Mouse (Mus musculus): Measurements from ENCODE around the gene Lad1. TPM values are rescaled to one million over a fixed set of nuclear protein-coding genes. Genes with fewer than 3 reads are reported as not detected.

Lad1 gene
- polyA plus RNA-seq, 1 experiment = not detected

- peaks cover 29% of the 10 kb centered on the region for H3K4me1 ChIP-seq (ENCODE audit: control insufficient read depth)
- no peaks in the 10 kb centered on the region for H3K9me3 ChIP-seq (ENCODE audit: control insufficient read depth, low read length)
- no peaks in the 10 kb centered on the region for H3K36me3 ChIP-seq (ENCODE audit: control insufficient read depth)
- peaks cover 3% of the 10 kb centered on the region for H3K27me3 ChIP-seq (ENCODE audit: control insufficient read depth)
- TF ChIP-seq GATA1 (IDR thresholded peaks at IDR 0.05; ENCODE audit: low read length) (no peak), TAL1 (IDR thresholded peaks at IDR 0.05; ENCODE audit: low read length) (no peak)
- H3K4me3 ChIP-seq (replicated peaks) = no peak overlapping the region
Observed at GRCm38 (mm10) chr1:135850722-135851512, 32.5 kb downstream of the Lad1 start.

- no peak for TF ChIP-seq GATA1 (IDR thresholded peaks at IDR 0.05; ENCODE audit: low read length)
- no peak for TF ChIP-seq TAL1 (IDR thresholded peaks at IDR 0.05; ENCODE audit: low read length)
- peaks cover 3% of the 10 kb centered on the region for H3K27me3 ChIP-seq (ENCODE audit: control insufficient read depth)
- H3K9me3 ChIP-seq (ENCODE audit: control insufficient read depth, low read length) = no peaks in the 10 kb centered on the region
- no peaks in the 10 kb centered on the region for H3K36me3 ChIP-seq (ENCODE audit: control insufficient read depth)
- H3K4me3 ChIP-seq (replicated peaks) = no peak overlapping the region
- H3K4me1 ChIP-seq (ENCODE audit: control insufficient read depth) = peaks cover 28% of the 10 kb centered on the region
Observed at GRCm38 (mm10) chr1:135852044-135852756, 33.8 kb downstream of the Lad1 start.

- H3K9me3 ChIP-seq (ENCODE audit: control insufficient read depth, low read length) = no peaks in the 10 kb centered on the region
- no peaks in the 10 kb centered on the region; the same call in 1 of the 2 replicates for H3K27me3 ChIP-seq (ENCODE audit: control insufficient read depth)
- peaks cover 28% of the 10 kb centered on the region for H3K4me1 ChIP-seq (ENCODE audit: control insufficient read depth)
- no peaks in the 10 kb centered on the region for H3K36me3 ChIP-seq (ENCODE audit: control insufficient read depth)
- TF ChIP-seq TAL1 (IDR thresholded peaks at IDR 0.05; ENCODE audit: low read length) (no peak), GATA1 (IDR thresholded peaks at IDR 0.05; ENCODE audit: low read length) (no peak)
- no peak overlapping the region for H3K4me3 ChIP-seq (replicated peaks)
Observed at GRCm38 (mm10) chr1:135853200-135853599, 34.8 kb downstream of the Lad1 start.

GRCm38 (mm10) chr1:135854591-135855343 lies 36.4 kb downstream of the Lad1 start:
- H3K9me3 ChIP-seq (ENCODE audit: control insufficient read depth, low read length) = no peaks in the 10 kb centered on the region
- peaks cover 28% of the 10 kb centered on the region for H3K4me1 ChIP-seq (ENCODE audit: control insufficient read depth)
- TF ChIP-seq TAL1 (IDR thresholded peaks at IDR 0.05; ENCODE audit: low read length) = no peak
- no peak for TF ChIP-seq GATA1 (IDR thresholded peaks at IDR 0.05; ENCODE audit: low read length)
- no peak overlapping the region for H3K4me3 ChIP-seq (replicated peaks)
- no peaks in the 10 kb centered on the region for H3K36me3 ChIP-seq (ENCODE audit: control insufficient read depth)
- H3K27me3 ChIP-seq (ENCODE audit: control insufficient read depth) = peaks cover 3% of the 10 kb centered on the region; the same call in 1 of the 2 replicates

- H3K4me1 ChIP-seq (ENCODE audit: control insufficient read depth) = peaks cover 28% of the 10 kb centered on the region
- H3K27me3 ChIP-seq (ENCODE audit: control insufficient read depth) = peaks cover 4% of the 10 kb centered on the region
- no peaks in the 10 kb centered on the region for H3K9me3 ChIP-seq (ENCODE audit: control insufficient read depth, low read length)
- TF ChIP-seq GATA1 (IDR thresholded peaks at IDR 0.05; ENCODE audit: low read length) = no peak
- no peak for TF ChIP-seq TAL1 (IDR thresholded peaks at IDR 0.05; ENCODE audit: low read length)
- no peaks in the 10 kb centered on the region for H3K36me3 ChIP-seq (ENCODE audit: control insufficient read depth)
- H3K4me3 ChIP-seq (replicated peaks) = no peak overlapping the region
Observed at GRCm38 (mm10) chr1:135855344-135855687, 36.9 kb downstream of the Lad1 start.

- peaks cover 8% of the 10 kb centered on the region for H3K27me3 ChIP-seq (ENCODE audit: control insufficient read depth)
- no peak for TF ChIP-seq TAL1 (IDR thresholded peaks at IDR 0.05; ENCODE audit: low read length)
- no peak for TF ChIP-seq GATA1 (IDR thresholded peaks at IDR 0.05; ENCODE audit: low read length)
- peaks cover 28% of the 10 kb centered on the region for H3K4me1 ChIP-seq (ENCODE audit: control insufficient read depth)
- no peaks in the 10 kb centered on the region for H3K36me3 ChIP-seq (ENCODE audit: control insufficient read depth)
- no peak overlapping the region for H3K4me3 ChIP-seq (replicated peaks)
- no peaks in the 10 kb centered on the region for H3K9me3 ChIP-seq (ENCODE audit: control insufficient read depth, low read length)
Observed at GRCm38 (mm10) chr1:135856070-135856469, 37.7 kb downstream of the Lad1 start.

GRCm38 (mm10) chr1:135857137-135857775 lies 38.9 kb downstream of the Lad1 start:
- TF ChIP-seq TAL1 (IDR thresholded peaks at IDR 0.05; ENCODE audit: low read length) (no peak), GATA1 (IDR thresholded peaks at IDR 0.05; ENCODE audit: low read length) (no peak)
- H3K36me3 ChIP-seq (ENCODE audit: control insufficient read depth) = no peaks in the 10 kb centered on the region

GRCm38 (mm10) chr1:135858533-135858932 lies 40.1 kb downstream of the Lad1 start:
- H3K27me3 ChIP-seq (ENCODE audit: control insufficient read depth) = peaks cover 17% of the 10 kb centered on the region
- no peaks in the 10 kb centered on the region for H3K36me3 ChIP-seq (ENCODE audit: control insufficient read depth)
- TF ChIP-seq GATA1 (IDR thresholded peaks at IDR 0.05; ENCODE audit: low read length) = no peak
- TF ChIP-seq TAL1 (IDR thresholded peaks at IDR 0.05; ENCODE audit: low read length) = no peak
- peaks cover 23% of the 10 kb centered on the region for H3K4me1 ChIP-seq (ENCODE audit: control insufficient read depth)
- no peaks in the 10 kb centered on the region for H3K9me3 ChIP-seq (ENCODE audit: control insufficient read depth, low read length)
- no peak overlapping the region for H3K4me3 ChIP-seq (replicated peaks)

More at GRCm38 (mm10) chr1:135857137-135857775, 38.9 kb downstream of the Lad1 start:
- Histone ChIP-seq H3K4me1 (ENCODE audit: control insufficient read depth) (peaks cover 26% of the 10 kb centered on the region), H3K9me3 (ENCODE audit: control insufficient read depth, low read length) (no peaks in the 10 kb centered on the region), H3K27me3 (ENCODE audit: control insufficient read depth) (peaks cover 12% of the 10 kb centered on the region), H3K4me3 (replicated peaks) (no peak overlapping the region)
